Mouse (Mus musculus): ENCODE measurements around the gene Pknox2.

Gene Pknox2

GRCm38 (mm10) chr9:37051669-37052068 is 95.5 kb downstream of the Pknox2 start:
- no peak for DNase-seq (ENCODE audit: low spot score)

- DNase-seq (ENCODE audit: low spot score), result no peak
Observed at GRCm38 (mm10) chr9:37047490-37047889, 99.7 kb downstream of the Pknox2 start.

- no peak for DNase-seq (ENCODE audit: low spot score)
Observed at GRCm38 (mm10) chr9:37045875-37046274, 101.3 kb downstream of the Pknox2 start.

- DNase-seq (ENCODE audit: low spot score), result no peak
Observed at GRCm38 (mm10) chr9:37044165-37044564, 103.0 kb downstream of the Pknox2 start.

- no peak for DNase-seq (ENCODE audit: low spot score)
Observed at GRCm38 (mm10) chr9:37038859-37039258, 108.3 kb downstream of the Pknox2 start.

- no peak for DNase-seq (ENCODE audit: low spot score)
Observed at GRCm38 (mm10) chr9:37038445-37038844, 108.8 kb downstream of the Pknox2 start.

- DNase-seq (ENCODE audit: low spot score), result no peak
Observed at GRCm38 (mm10) chr9:37037405-37037804, 109.8 kb downstream of the Pknox2 start.

GRCm38 (mm10) chr9:37035248-37035647 is 112.0 kb downstream of the Pknox2 start:
- DNase-seq (ENCODE audit: low spot score), result no peak

GRCm38 (mm10) chr9:37034316-37034715 is 112.9 kb downstream of the Pknox2 start:
- no peak for DNase-seq (ENCODE audit: low spot score)

GRCm38 (mm10) chr9:37030347-37031213 is 116.6 kb downstream of the Pknox2 start:
- DNase-seq (ENCODE audit: low spot score), result no peak

GRCm38 (mm10) chr9:37029811-37030346 is 117.3 kb downstream of the Pknox2 start:
- no peak for DNase-seq (ENCODE audit: low spot score)

GRCm38 (mm10) chr9:37027825-37028575 is 119.2 kb downstream of the Pknox2 start:
- DNase-seq (ENCODE audit: low spot score), result no peak

GRCm38 (mm10) chr9:37025913-37026312 is 121.3 kb downstream of the Pknox2 start:
- DNase-seq (ENCODE audit: low spot score), result no peak

- DNase-seq (ENCODE audit: low spot score), result no peak
Observed at GRCm38 (mm10) chr9:37021586-37022230, 125.5 kb downstream of the Pknox2 start.

- no peak for DNase-seq (ENCODE audit: low spot score)
Observed at GRCm38 (mm10) chr9:37018154-37018553, 129.1 kb downstream of the Pknox2 start.

- DNase-seq (ENCODE audit: low spot score), result no peak
Observed at GRCm38 (mm10) chr9:37017169-37017568, 130.0 kb downstream of the Pknox2 start.

GRCm38 (mm10) chr9:37016165-37016564 is 131.0 kb downstream of the Pknox2 start:
- no peak for DNase-seq (ENCODE audit: low spot score)

- DNase-seq (ENCODE audit: low spot score), result no peak
Observed at GRCm38 (mm10) chr9:37013565-37013964, 133.6 kb downstream of the Pknox2 start.

- DNase-seq (ENCODE audit: low spot score), result no peak
Observed at GRCm38 (mm10) chr9:37008090-37008489, 139.1 kb downstream of the Pknox2 start.

GRCm38 (mm10) chr9:37004676-37005075 is 142.5 kb downstream of the Pknox2 start:
- no peak for DNase-seq (ENCODE audit: low spot score)

- no peak for DNase-seq (ENCODE audit: low spot score)
Observed at GRCm38 (mm10) chr9:37001935-37002535, 145.2 kb downstream of the Pknox2 start.

- DNase-seq (ENCODE audit: low spot score), result no peak
Observed at GRCm38 (mm10) chr9:36999393-36999792, 147.8 kb downstream of the Pknox2 start.
